Mouse (Mus musculus): ENCODE results near the gene Olfr960. TPM values are rescaled to one million over a fixed set of nuclear protein-coding genes. Genes with fewer than 3 reads are reported as not detected.

The Olfr960 gene
- total RNA-seq, 2 experiments from 2014 or later: not detected

Other genes with a start within 250 kb of the Olfr960 start
- not detected in 2 replicates for gene Olfr951, start 234.0 kb upstream of the Olfr960 start, total RNA-seq (2014; fragmentation: Nextera tagmentation)
- gene Olfr951, start 234.0 kb upstream of the Olfr960 start, total RNA-seq (2017): not detected in 2 replicates
- not detected in 2 replicates for gene Olfr952, start 194.2 kb upstream of the Olfr960 start, total RNA-seq (2014; fragmentation: Nextera tagmentation)
- not detected in 2 replicates for gene Olfr952, start 194.2 kb upstream of the Olfr960 start, total RNA-seq (2017)
- not detected in 2 replicates for gene Olfr954, start 164.7 kb upstream of the Olfr960 start, total RNA-seq (2014; fragmentation: Nextera tagmentation)
- not detected in 2 replicates for gene Olfr954, start 164.7 kb upstream of the Olfr960 start, total RNA-seq (2017)
- gene Olfr955, start 149.4 kb upstream of the Olfr960 start, total RNA-seq (2014; fragmentation: Nextera tagmentation): not detected in 2 replicates
- not detected in 2 replicates for gene Olfr955, start 149.4 kb upstream of the Olfr960 start, total RNA-seq (2017)
- not detected in 2 replicates for gene Olfr44, start 127.4 kb upstream of the Olfr960 start, total RNA-seq (2014; fragmentation: Nextera tagmentation)
- gene Olfr44, start 127.4 kb upstream of the Olfr960 start, total RNA-seq (2017): not detected in 2 replicates
- not detected in 2 replicates for gene Olfr957, start 105.6 kb upstream of the Olfr960 start, total RNA-seq (2014; fragmentation: Nextera tagmentation)
- not detected in 2 replicates for gene Olfr957, start 105.6 kb upstream of the Olfr960 start, total RNA-seq (2017)
- not detected in 2 replicates for gene Olfr958, start 67.3 kb upstream of the Olfr960 start, total RNA-seq (2014; fragmentation: Nextera tagmentation)
- gene Olfr958, start 67.3 kb upstream of the Olfr960 start, total RNA-seq (2017): not detected in 2 replicates
- not detected in 2 replicates for gene Olfr959, start 45.8 kb upstream of the Olfr960 start, total RNA-seq (2014; fragmentation: Nextera tagmentation)
- not detected in 2 replicates for gene Olfr959, start 45.8 kb upstream of the Olfr960 start, total RNA-seq (2017)
- not detected in 2 replicates for gene AW551984, start 17.0 kb upstream of the Olfr960 start, total RNA-seq (2014; fragmentation: Nextera tagmentation)
- gene AW551984, start 17.0 kb upstream of the Olfr960 start, total RNA-seq (2017): not detected in 2 replicates
- not detected in 2 replicates for gene Olfr148, start 10.7 kb upstream of the Olfr960 start, total RNA-seq (2014; fragmentation: Nextera tagmentation)
- not detected in 2 replicates for gene Olfr148, start 10.7 kb upstream of the Olfr960 start, total RNA-seq (2017)
- gene Olfr961, start 23.7 kb downstream of the Olfr960 start, total RNA-seq (2014; fragmentation: Nextera tagmentation): not detected in 2 replicates
- gene Olfr961, start 23.7 kb downstream of the Olfr960 start, total RNA-seq (2017): not detected in 2 replicates
- not detected in 2 replicates for gene Olfr963, start 45.8 kb downstream of the Olfr960 start, total RNA-seq (2014; fragmentation: Nextera tagmentation)
- not detected in 2 replicates for gene Olfr963, start 45.8 kb downstream of the Olfr960 start, total RNA-seq (2017)
- gene Olfr149, start 85.7 kb downstream of the Olfr960 start, total RNA-seq (2014; fragmentation: Nextera tagmentation): not detected in 2 replicates
- gene Olfr149, start 85.7 kb downstream of the Olfr960 start, total RNA-seq (2017): not detected in 2 replicates
- gene Olfr965, start 90.0 kb downstream of the Olfr960 start, total RNA-seq (2014; fragmentation: Nextera tagmentation): not detected in 2 replicates
- not detected in 2 replicates for gene Olfr965, start 90.0 kb downstream of the Olfr960 start, total RNA-seq (2017)
- not detected in 2 replicates for gene Olfr150, start 109.6 kb downstream of the Olfr960 start, total RNA-seq (2014; fragmentation: Nextera tagmentation)
- gene Olfr150, start 109.6 kb downstream of the Olfr960 start, total RNA-seq (2017): not detected in 2 replicates
- gene Olfr967, start 124.9 kb downstream of the Olfr960 start, total RNA-seq (2014; fragmentation: Nextera tagmentation): not detected in 2 replicates
- not detected in 2 replicates for gene Olfr967, start 124.9 kb downstream of the Olfr960 start, total RNA-seq (2017)
- not detected in 2 replicates for gene Olfr968, start 161.9 kb downstream of the Olfr960 start, total RNA-seq (2014; fragmentation: Nextera tagmentation)
- not detected in 2 replicates for gene Olfr968, start 161.9 kb downstream of the Olfr960 start, total RNA-seq (2017)
- not detected in 2 replicates for gene Olfr969, start 169.6 kb downstream of the Olfr960 start, total RNA-seq (2014; fragmentation: Nextera tagmentation)
- not detected in 2 replicates for gene Olfr969, start 169.6 kb downstream of the Olfr960 start, total RNA-seq (2017)
- not detected in 2 replicates for gene Olfr970, start 187.5 kb downstream of the Olfr960 start, total RNA-seq (2014; fragmentation: Nextera tagmentation)
- not detected in 2 replicates for gene Olfr970, start 187.5 kb downstream of the Olfr960 start, total RNA-seq (2017)
- gene Olfr971, start 215.5 kb downstream of the Olfr960 start, total RNA-seq (2014; fragmentation: Nextera tagmentation): not detected in 2 replicates
- gene Olfr971, start 215.5 kb downstream of the Olfr960 start, total RNA-seq (2017): not detected in 2 replicates
- gene Olfr972, start 245.0 kb downstream of the Olfr960 start, total RNA-seq (2014; fragmentation: Nextera tagmentation): not detected in 2 replicates
- gene Olfr972, start 245.0 kb downstream of the Olfr960 start, total RNA-seq (2017): not detected in 2 replicates

Measured in megakaryocyte-erythroid progenitor cell, adult 5-6 weeks (primary cell).